Mouse (Mus musculus): ENCODE measurements around the gene 4931406P16Rik. TPM values are rescaled to one million over a fixed set of nuclear protein-coding genes. Genes with fewer than 3 reads are reported as not detected.
A peak's percentile ranks its signal among the peaks of the same experiment; 100 is the strongest.
"Not testable (repeated sequence)": the region's sequence is repeated elsewhere in the genome, so short reads cannot be mapped to it uniquely, and the experiment has no call there.

Gene 4931406P16Rik
- total RNA-seq, 4 experiments from 2014 or later = 41.2 to 45.6 (median 41.6) TPM

DNA sequence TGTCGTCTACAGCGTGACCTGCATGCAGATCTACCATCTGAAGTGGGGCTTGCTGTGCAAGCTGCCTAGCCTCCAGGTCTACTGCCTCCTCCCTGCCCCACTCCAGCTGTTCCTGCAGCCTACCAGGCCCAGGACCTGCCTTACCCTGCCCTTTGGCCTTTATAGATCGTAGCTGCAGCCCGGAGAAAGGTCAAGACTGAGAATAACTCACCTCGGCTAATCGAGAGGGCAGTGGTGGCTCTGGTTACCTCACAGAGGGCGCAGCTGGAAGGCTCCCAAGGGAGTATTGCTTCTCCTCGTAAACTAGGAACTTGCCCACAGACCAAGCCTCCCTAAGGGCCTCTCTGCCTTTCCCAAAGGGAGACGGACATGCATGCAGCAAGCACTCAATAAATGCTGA is 97.9 kb downstream of the 4931406P16Rik start:
- no peak for DNase-seq (ENCODE audit: low spot score in 2 of 2)

- peak in 1 of 2 experiments; percentile 43 for DNase-seq (ENCODE audit: low spot score in 2 of 2)
These were observed 98.7 kb downstream of the 4931406P16Rik start for GRCm38 (mm10) chr7:34214644-34215043.

DNA sequence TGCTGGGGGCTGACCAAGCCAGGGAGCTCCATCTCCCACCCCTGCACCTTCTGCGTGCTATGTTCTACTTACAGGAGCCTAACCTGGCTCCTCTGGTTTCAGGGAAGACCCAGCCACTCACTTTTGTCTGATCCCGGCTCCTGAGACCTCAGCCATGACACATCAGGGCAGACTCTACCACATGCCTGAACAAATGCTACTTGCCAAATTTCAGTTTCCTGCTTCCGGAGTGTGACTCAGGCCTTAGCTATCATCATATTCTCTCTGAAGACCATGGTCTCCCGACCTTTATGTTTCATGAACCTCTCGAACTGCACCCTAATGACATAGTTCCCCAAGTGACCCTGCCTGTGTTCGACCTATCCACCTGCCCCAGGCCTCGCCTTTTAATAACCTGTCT is 100.1 kb downstream of the 4931406P16Rik start:
- no peak for DNase-seq (ENCODE audit: low spot score in 2 of 2)

GRCm38 (mm10) chr7:34208027-34208745 is 105.2 kb downstream of the 4931406P16Rik start:
- no peak for DNase-seq (ENCODE audit: low spot score in 2 of 2)

GRCm38 (mm10) chr7:34206331-34206730 is 107.0 kb downstream of the 4931406P16Rik start:
- DNase-seq (ENCODE audit: low spot score in 2 of 2) = no peak

DNA sequence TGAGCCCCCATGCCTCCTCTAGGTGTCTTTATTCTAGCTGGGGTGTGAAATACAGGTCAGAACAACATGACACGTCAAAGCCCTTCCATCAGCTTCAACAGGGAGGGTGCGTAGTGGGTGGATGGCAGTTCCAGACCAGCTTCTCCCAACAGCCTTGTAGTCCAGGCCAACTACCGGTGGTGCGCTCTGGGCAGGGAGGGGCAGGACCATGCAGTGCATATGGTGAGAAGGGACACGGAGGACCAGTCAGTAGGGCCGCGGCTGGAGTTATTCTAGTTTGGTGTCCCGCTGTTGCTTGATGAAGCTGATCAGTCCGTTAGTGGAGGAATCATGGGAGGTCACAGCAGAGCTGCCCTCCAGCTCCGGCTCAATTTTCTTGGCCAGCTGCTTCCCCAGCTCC is 111.2 kb downstream of the 4931406P16Rik start:
- DNase-seq (ENCODE audit: low spot score in 2 of 2) = not testable (repeated sequence)

DNA sequence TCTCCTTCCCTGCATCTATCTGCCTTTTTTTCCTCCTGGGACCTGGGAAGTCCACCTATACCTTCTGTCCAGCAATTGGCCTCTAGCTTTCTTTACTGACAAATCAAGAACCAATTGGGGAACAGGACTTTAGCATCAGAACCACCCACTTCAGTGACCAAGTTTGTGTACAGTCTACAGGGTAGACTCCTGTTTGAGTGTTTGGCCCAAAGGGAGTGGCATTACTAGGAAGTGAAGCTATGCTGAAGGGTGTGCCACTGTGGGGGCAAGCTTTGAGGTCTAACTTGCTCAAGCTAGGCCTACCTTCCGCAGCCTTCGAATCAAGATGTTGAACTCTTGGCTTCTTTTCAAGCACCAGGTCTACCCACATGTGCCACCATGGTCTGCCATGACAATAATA is 112.5 kb downstream of the 4931406P16Rik start:
- DNase-seq (ENCODE audit: low spot score in 2 of 2) = no peak

DNA sequence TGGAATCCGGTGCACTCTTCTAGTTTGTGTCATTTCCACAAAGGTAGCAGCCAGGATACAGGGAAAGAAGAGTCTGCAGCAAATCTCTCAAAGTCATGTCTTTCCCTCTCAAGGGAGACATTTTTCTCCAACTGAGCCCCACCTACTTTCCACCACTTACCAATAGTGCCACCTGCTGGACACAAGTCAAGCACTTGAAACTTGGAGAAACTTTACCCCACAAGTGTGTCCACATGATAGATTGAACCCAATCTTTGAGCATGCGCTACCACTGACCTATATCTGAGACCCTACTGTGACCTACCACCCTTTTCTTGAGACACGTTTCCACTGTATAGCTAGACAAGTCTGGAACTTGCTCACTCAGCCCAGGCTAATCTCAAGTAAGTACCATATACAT is 115.0 kb downstream of the 4931406P16Rik start:
- DNase-seq (ENCODE audit: low spot score in 2 of 2) = no peak

DNA sequence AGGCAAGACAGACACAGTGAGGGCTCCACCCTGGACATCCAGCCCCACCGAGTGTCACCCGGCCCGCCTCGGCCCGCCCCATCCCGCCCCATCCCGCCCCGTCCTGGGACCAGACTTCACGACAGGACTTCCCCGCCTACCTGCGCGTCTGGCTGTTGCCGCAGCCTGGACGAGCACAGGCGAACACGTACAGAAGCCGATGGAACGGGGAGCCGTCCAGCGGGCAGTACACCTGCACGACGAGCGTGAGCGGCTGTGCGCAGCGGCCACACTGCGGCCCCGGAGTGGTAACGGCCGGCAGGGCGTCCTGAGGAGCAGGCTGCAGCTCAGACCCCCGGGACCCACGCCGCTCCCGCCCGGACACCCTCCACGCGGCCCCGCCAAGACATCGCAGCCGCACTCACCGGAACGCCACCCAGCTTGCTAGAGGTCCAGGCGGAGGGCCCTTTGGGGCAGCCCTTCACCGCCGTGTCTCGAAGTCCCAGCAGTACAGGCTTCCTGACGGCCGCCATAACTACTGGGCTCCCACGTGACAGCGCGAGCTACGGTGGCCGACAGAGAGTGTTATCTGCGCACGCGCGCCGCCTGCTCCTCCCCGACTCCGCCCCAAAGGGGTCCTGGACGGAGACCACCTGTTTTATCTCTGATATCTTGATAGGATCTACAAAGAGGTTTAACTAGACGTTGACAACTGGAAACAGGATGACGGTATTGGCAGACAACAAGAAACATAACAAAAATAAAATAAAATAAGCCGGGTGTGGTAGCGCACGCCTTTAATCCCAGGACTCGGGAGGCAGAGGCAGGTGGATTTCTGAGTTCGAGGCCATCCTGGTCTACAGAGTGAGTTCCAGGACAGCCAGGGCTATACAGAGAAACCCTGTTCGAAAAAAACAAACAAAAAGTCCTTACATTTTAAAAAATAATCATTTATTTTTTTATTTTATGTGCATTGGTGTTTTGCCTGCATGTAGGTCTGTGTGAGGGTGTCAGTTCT is 116.9 kb downstream of the 4931406P16Rik start, which contains the start of gene Pdcd2l:
Pdcd2l (minus strand) TSS at position 530 of the 997 bp plus-strand sequence.
- DNase-seq (ENCODE audit: low spot score in 2 of 2) = peak; percentile 87 to 92

DNA sequence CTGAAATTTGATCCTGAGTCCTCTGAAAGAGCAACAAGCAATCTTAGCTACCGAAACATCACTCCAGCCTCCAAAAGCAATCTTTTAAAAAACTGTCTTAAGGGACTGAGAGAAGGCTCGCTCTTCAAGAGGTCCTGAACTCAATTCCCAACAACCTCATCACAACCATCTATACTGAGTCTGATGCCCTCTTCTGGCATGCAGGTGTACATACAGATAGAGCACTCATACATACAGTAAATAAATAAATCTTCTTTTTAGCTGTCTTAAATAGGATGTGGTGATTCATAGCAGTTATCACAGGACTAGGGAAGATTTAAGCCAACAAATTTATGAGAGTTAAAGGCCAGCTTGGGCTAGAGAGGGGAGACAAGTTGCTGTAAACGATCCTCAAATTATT is 117.7 kb downstream of the 4931406P16Rik start:
- no peak for DNase-seq (ENCODE audit: low spot score in 2 of 2)

DNA sequence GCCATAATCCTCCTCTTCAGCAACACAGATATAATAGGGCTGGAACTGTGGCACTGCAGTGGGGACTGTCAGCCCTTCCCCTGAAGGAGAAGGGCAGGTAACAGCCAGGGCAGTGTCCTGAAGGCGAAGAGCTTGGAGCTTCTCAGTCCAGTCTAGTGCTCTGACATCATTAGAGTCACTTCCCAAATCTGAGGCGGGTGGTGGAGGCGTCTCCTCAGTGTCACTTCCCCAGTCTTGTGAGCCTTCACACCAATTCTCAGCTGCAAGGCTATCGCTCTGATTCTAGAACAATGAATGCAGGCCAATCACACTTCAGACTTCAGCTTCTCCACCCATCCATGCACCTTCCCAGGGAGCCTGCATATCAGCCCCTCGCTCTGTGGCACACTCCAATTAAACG is 120.5 kb downstream of the 4931406P16Rik start:
- no peak for DNase-seq (ENCODE audit: low spot score in 2 of 2)

GRCm38 (mm10) chr7:34189376-34189989 is 123.9 kb downstream of the 4931406P16Rik start:
- no peak for DNase-seq (ENCODE audit: low spot score in 2 of 2)

Other genes starting within 250 kb of the 4931406P16Rik start
- gene Scgb1b30, start 218.1 kb downstream of the 4931406P16Rik start, total RNA-seq (2022) = not detected
- 10 to 100 TPM; 12.5 to 15.4 (median 13.7) TPM for gene Wtip, start 180.3 kb downstream of the 4931406P16Rik start, total RNA-seq (2022)
- gene Uba2, start 144.0 kb downstream of the 4931406P16Rik start, total RNA-seq (2022) = 10 to 100 TPM; 81.8 to 91.5 (median 88.2) TPM
- 10 to 100 TPM; 22.8 to 28.3 (median 24.4) TPM for gene Pdcd2l, start 116.9 kb downstream of the 4931406P16Rik start, total RNA-seq (2022)
- gene Gpi1, start 83.2 kb downstream of the 4931406P16Rik start, total RNA-seq (2022) = 100 to 1,000 TPM; 765 to 848 (median 808) TPM
- gene Gm6096, start 62.5 kb downstream of the 4931406P16Rik start, total RNA-seq (2022) = not detected
- gene Lsm14a, start 79.8 kb upstream of the 4931406P16Rik start, total RNA-seq (2022) = 10 to 100 TPM; 80.6 to 95.3 (median 90.6) TPM